Mouse (Mus musculus): ENCODE measurements around the gene Cldn7. TPM values are rescaled to one million over a fixed set of nuclear protein-coding genes. Genes with fewer than 3 reads are reported as not detected.

Cldn7 gene
- total and polyA plus RNA-seq, 3 experiments: 0.31 to 0.36 TPM; not detected in 1

GRCm38 (mm10) chr11:69920266-69921031, 44.1 kb upstream of the Cldn7 start (continued):
- no peak for TF ChIP-seq HCFC1 (IDR thresholded peaks at IDR 0.05; ENCODE audit: low read depth, low read length)
- peak; percentile 48; the same call in 1 of the 2 replicates for TF ChIP-seq CHD2 (IDR thresholded peaks at IDR 0.05; ENCODE audit: low read length)
- TF ChIP-seq MXI1 (IDR thresholded peaks at IDR 0.05; ENCODE audit: low read depth, low read length): peak; percentile 77
- TF ChIP-seq ZNF384 (IDR thresholded peaks at IDR 0.05; ENCODE audit: low read depth, low read length): no peak
- no peak for TF ChIP-seq RCOR1 (IDR thresholded peaks at IDR 0.05; ENCODE audit: low read depth, low read length)
- TF ChIP-seq GABPA (IDR thresholded peaks at IDR 0.05; ENCODE audit: low read depth, low read length): no peak
- TF ChIP-seq CHD1 (IDR thresholded peaks at IDR 0.05; ENCODE audit: low read depth, low read length): no peak
- TF ChIP-seq NRF1 (IDR thresholded peaks at IDR 0.05; ENCODE audit: insufficient read depth, low read depth, low read length, poor library complexity, severe bottlenecking): no peak
- TF ChIP-seq ZC3H11A (IDR thresholded peaks at IDR 0.05; ENCODE audit: low read depth, low read length): no peak

GRCm38 (mm10) chr11:69921114-69922011, 43.2 kb upstream of the Cldn7 start, which contains the start of gene Eif5a:
Gene Eif5a (minus strand): TSS chr11:69921958.
- Histone ChIP-seq H3K4me3 (ENCODE audit: control insufficient read depth in 1 of 2, insufficient read depth in 1 of 2, low read depth in 2 of 2, low read length in 2 of 2) (peak within 1 kb of the TSS; percentile 77 to 96), H3K79me2 (ENCODE audit: control insufficient read depth, insufficient read depth, low read length, poor library complexity) (peaks cover 42% of the 10 kb centered on the region), H3K27me3 (ENCODE audit: control insufficient read depth in 1 of 2, insufficient read depth in 2 of 2, low read length in 2 of 2) (no peaks in the 10 kb centered on the region), H3K4me1 (ENCODE audit: control insufficient read depth in 1 of 2, insufficient read depth in 2 of 2, low read length in 2 of 2) (peaks cover 13 to 35% of the 10 kb centered on the region in 2 experiments), H3K9me3 (replicated peaks; ENCODE audit: insufficient read depth, low read length) (no peaks in the 10 kb centered on the region), H3K9ac (ENCODE audit: control insufficient read depth, low read depth, low read length, poor library complexity, severe bottlenecking) (peak within 1 kb of the TSS; percentile 89), H3K27ac (ENCODE audit: control insufficient read depth, low read depth, low read length) (peak within 1 kb of the TSS; percentile 98), H3K36me3 (ENCODE audit: control insufficient read depth in 1 of 2, insufficient read depth in 2 of 2, low read length in 2 of 2) (peaks cover 22 to 46% of the 10 kb centered on the region in 2 experiments)
- peak; percentile 100 for DNase-seq (ENCODE audit: low read depth, low spot score)
- TF ChIP-seq ZKSCAN1 (IDR thresholded peaks at IDR 0.05; ENCODE audit: low read depth, low read length): peak; percentile 66; the same call in 1 of the 2 replicates
- no peak for TF ChIP-seq GABPA (IDR thresholded peaks at IDR 0.05; ENCODE audit: low read depth, low read length)
- peak; percentile 70 for TF ChIP-seq TCF12 (IDR thresholded peaks at IDR 0.05; ENCODE audit: low read depth, low read length)
- TF ChIP-seq BHLHE40 (IDR thresholded peaks at IDR 0.05; ENCODE audit: borderline replicate concordance, low read depth, low read length): peak; percentile 94
- TF ChIP-seq POLR2A (IDR thresholded peaks at IDR 0.05; ENCODE audit: control insufficient read depth in 1 of 2, insufficient read depth in 1 of 2, low read depth in 1 of 2, low read length in 2 of 2, poor library complexity in 1 of 2): peak; percentile 95 to 99
- no peak for TF ChIP-seq RAD21 (IDR thresholded peaks at IDR 0.05; ENCODE audit: low read depth, low read length)
- peak; percentile 80 for TF ChIP-seq NRF1 (IDR thresholded peaks at IDR 0.05; ENCODE audit: insufficient read depth, low read depth, low read length, poor library complexity, severe bottlenecking)
- TF ChIP-seq ZNF384 (IDR thresholded peaks at IDR 0.05; ENCODE audit: low read depth, low read length): peak; percentile 100
- TF ChIP-seq NELFE (IDR thresholded peaks at IDR 0.05; ENCODE audit: low read depth, low read length): peak; percentile 95
- TF ChIP-seq SMC3 (IDR thresholded peaks at IDR 0.05; ENCODE audit: low read depth, low read length): peak; percentile 21; the same call in 1 of the 2 replicates
- peak; percentile 98 for TF ChIP-seq MAX (IDR thresholded peaks at IDR 0.05; ENCODE audit: low read length)
- TF ChIP-seq TBP (IDR thresholded peaks at IDR 0.05; ENCODE audit: low read depth, low read length): peak; percentile 86
- TF ChIP-seq USF1 (IDR thresholded peaks at IDR 0.05; ENCODE audit: low read depth, low read length): peak; percentile 97
- peak; percentile 67 to 86; a peak in 3 of 4 replicates for TF ChIP-seq USF2 (IDR thresholded peaks at IDR 0.05; ENCODE audit: borderline replicate concordance in 1 of 2, insufficient read depth in 1 of 2, low read depth in 1 of 2, low read length in 2 of 2)
- TF ChIP-seq MXI1 (IDR thresholded peaks at IDR 0.05; ENCODE audit: low read depth, low read length): peak; percentile 98
- peak; percentile 58 for TF ChIP-seq ETS1 (IDR thresholded peaks at IDR 0.05; ENCODE audit: low read depth, low read length)
- no peak for TF ChIP-seq TAL1 (IDR thresholded peaks at IDR 0.05; ENCODE audit: low read length)
- TF ChIP-seq ZC3H11A (IDR thresholded peaks at IDR 0.05; ENCODE audit: low read depth, low read length): no peak
- TF ChIP-seq ELF1 (IDR thresholded peaks at IDR 0.05; ENCODE audit: low read depth, low read length): peak; percentile 67
- peak; percentile 84; the same call in 1 of the 2 replicates for TF ChIP-seq HCFC1 (IDR thresholded peaks at IDR 0.05; ENCODE audit: low read depth, low read length)
- peak; percentile 56 for TF ChIP-seq MAZ (IDR thresholded peaks at IDR 0.05; ENCODE audit: low read depth, low read length)
- TF ChIP-seq POLR2AphosphoS5 (IDR thresholded peaks at IDR 0.05; ENCODE audit: borderline replicate concordance, low read depth, low read length): peak; percentile 88; the same call in 1 of the 2 replicates
- 0 out of 4 replicates have a peak, but pooled peaks of 1 of the 2 experiments have one; percentile 26 for TF ChIP-seq EP300 (IDR thresholded peaks at IDR 0.05; ENCODE audit: low read depth in 1 of 2, low read length in 2 of 2)
- TF ChIP-seq SIN3A (IDR thresholded peaks at IDR 0.05; ENCODE audit: low read length): peak; percentile 96
- TF ChIP-seq KAT2A (conservative IDR thresholded peaks at IDR 0.05; ENCODE audit: low read depth, low read length): no peak; the same call in 1 of the 2 replicates
- peak; percentile 95 for TF ChIP-seq ZMIZ1 (IDR thresholded peaks at IDR 0.05; ENCODE audit: low read depth, low read length)
- TF ChIP-seq POLR2AphosphoS2 (IDR thresholded peaks at IDR 0.05; ENCODE audit: low read length): peak; percentile 99
